Mouse (Mus musculus) left cerebral cortex, postnatal 4 days (tissue): ENCODE data around the gene Gm43738. TPM values are rescaled to one million over a fixed set of nuclear protein-coding genes. Genes with fewer than 3 reads are reported as not detected.

Source experiments
- DNase-seq: peaks from one replicate; pipeline ENCODE4 v3.0.0-alpha.2; 2022
- intact Hi-C: fragments of 180-260 bp; cut with DNase I; formaldehyde crosslinking; loops from one replicate; pipeline ENCODE4 v1.15.1; 2025
- total RNA-seq, 2 experiments: library from RNA; stranded (reverse); gene quantifications; 2 replicates each; pipeline ENCODE4 v1.2.3; 2021

Gm43738 gene
- total RNA-seq, 2 experiments from 2014 or later, result not detected

DNA sequence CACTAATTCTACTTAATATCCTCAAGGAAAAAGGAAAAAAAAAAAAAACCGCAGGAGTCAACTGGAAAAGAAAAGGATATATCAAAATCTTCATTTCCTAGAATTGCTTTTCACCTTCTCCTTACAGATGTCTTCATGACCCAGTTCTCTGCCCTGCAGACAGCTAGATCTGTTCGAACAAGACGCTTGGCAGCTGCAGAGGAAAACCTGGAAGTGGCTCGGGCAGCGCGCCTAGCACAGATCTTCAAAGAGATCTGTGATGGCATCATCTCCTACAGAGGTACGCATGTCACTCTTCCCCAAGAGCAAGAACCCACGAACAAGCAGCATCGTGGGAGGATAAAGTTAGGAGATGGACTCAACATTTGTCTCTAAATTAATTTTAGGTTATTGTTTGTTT lies 42.5 kb downstream of the Gm43738 start:
- intact Hi-C loops, result loop anchor here (10.0 kb wide), 1 partner anchor 956 kb away; no protein-coding TSS in a partner anchor
- DNase-seq, result no peak

DNA sequence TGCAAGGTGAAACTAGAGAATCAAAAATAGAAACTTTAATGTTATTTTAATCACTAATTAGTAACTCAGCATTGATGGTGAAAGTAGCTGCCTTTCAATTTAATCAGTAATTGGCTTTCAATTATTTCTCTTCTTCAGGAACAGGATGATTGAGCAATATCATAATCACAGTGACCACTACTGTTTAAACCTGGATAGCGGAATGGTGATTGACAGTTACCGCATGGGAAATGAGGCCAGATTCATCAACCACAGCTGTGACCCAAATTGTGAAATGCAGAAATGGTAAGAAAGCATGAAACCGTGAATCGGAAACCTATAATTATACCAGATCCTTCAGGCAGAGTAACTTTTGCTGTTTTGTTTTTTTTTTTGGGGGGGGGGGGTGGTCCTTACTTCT lies 57.5 kb downstream of the Gm43738 start:
- no peak for DNase-seq
- intact Hi-C loops, result no loop called here

Other genes with a start within 250 kb of the Gm43738 start
- 10 to 100 TPM; 31.3 to 33.1 TPM for gene Msto1, start 187.1 kb downstream of the Gm43738 start, total RNA-seq
- gene Ash1l, start 150.5 kb downstream of the Gm43738 start, total RNA-seq, result 10 to 100 TPM; 65.7 to 66.2 TPM
- 100 to 1,000 TPM in 1 of 2 experiments, 10 to 100 TPM in 1; 95.8 to 108 TPM for gene Dap3, start 149.9 kb downstream of the Gm43738 start, total RNA-seq
- 100 to 1,000 TPM; 189 to 196 TPM for gene Rusc1, start 7.8 kb downstream of the Gm43738 start, total RNA-seq
- 100 to 1,000 TPM; 314 to 352 TPM for gene Fdps, start 860 bp upstream of the Gm43738 start, total RNA-seq
- gene Pklr, start 35.0 kb upstream of the Gm43738 start, total RNA-seq, result under 1 TPM; 0.14 to 0.66 TPM
- gene Hcn3, start 59.1 kb upstream of the Gm43738 start, total RNA-seq, result 10 to 100 TPM; 68.6 to 73.1 TPM
- gene Clk2, start 63.7 kb upstream of the Gm43738 start, total RNA-seq, result 10 to 100 TPM; 53.8 to 56.6 TPM
- 10 to 100 TPM; 85.3 to 89.7 TPM for gene Scamp3, start 76.4 kb upstream of the Gm43738 start, total RNA-seq
- 10 to 100 TPM; 51.4 to 56.2 TPM for gene Fam189b, start 82.0 kb upstream of the Gm43738 start, total RNA-seq
- 10 to 100 TPM; 61.3 to 62.2 TPM for gene Gba, start 101.8 kb upstream of the Gm43738 start, total RNA-seq
- 100 to 1,000 TPM in 1 of 2 experiments, 10 to 100 TPM in 1; 99.0 to 109 TPM for gene Thbs3, start 114.1 kb upstream of the Gm43738 start, total RNA-seq
- gene Mtx1, start 126.0 kb upstream of the Gm43738 start, total RNA-seq, result 100 to 1,000 TPM in 1 of 2 experiments, 10 to 100 TPM in 1; 99.1 to 106 TPM
- gene Muc1, start 128.0 kb upstream of the Gm43738 start, total RNA-seq, result 1 to 10 TPM; 1.0 to 2.0 TPM
- 100 to 1,000 TPM in 1 of 2 experiments, 10 to 100 TPM in 1; 86.2 to 106 TPM for gene Krtcap2, start 144.9 kb upstream of the Gm43738 start, total RNA-seq
- 100 to 1,000 TPM; 128 to 133 TPM for gene Trim46, start 145.2 kb upstream of the Gm43738 start, total RNA-seq
- gene Dpm3, start 158.3 kb upstream of the Gm43738 start, total RNA-seq, result 10 to 100 TPM; 54.0 to 59.7 TPM
- gene Slc50a1, start 169.5 kb upstream of the Gm43738 start, total RNA-seq, result 10 to 100 TPM; 17.3 to 21.3 TPM
- 1 to 10 TPM; 5.0 to 6.4 TPM for gene Efna1, start 180.0 kb upstream of the Gm43738 start, total RNA-seq
- gene Efna3, start 221.9 kb upstream of the Gm43738 start, total RNA-seq, result 10 to 100 TPM; 64.7 to 66.2 TPM
- gene Efna4, start 236.9 kb upstream of the Gm43738 start, total RNA-seq, result 1 to 10 TPM; 5.7 to 7.4 TPM
- gene Adam15, start 248.9 kb upstream of the Gm43738 start, total RNA-seq, result 10 to 100 TPM; 84.1 to 91.0 TPM